ENCODE assay signal across 12 mouse cellular contexts in the genomic region with DNA sequence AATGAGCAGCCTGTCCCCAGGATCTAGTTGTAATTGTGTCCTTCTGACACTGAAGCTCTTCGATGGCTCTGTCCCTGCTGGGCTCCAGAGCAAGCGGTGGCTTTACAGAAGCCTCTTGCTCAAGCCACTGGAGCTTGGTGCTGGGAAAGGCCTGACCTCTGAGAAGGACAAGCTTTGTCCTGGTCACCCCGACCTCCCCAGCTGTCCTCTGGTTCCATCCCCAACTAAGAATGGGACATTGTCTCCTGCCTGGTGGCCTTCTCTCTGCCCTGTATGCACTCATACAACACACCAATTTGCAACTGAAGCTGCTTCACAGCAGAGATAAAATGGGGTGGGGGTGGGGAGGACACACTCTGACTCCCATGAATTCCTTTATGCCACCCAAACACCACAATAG. TPM values are rescaled to one million over a fixed set of nuclear protein-coding genes. Genes with fewer than 3 reads are reported as not detected.
DNase-seq lines count a peak whose midpoint lies in the region; ATAC-seq and TF ChIP-seq lines count a peak whose summit lies in the region.
"Had no signal": no experiment of that assay in that cellular context is flagged by ENCODE, and none has a peak within 500 bp of the region (broad histone marks: within the 10 kb centered on the region; RNA-seq: fewer than 3 reads in every experiment).

No protein-coding gene starts in this region.

- H3K4me3 ChIP-seq in lung, embryonic 16.5 days (ENCODE audit: low read length) = no peak overlapping the region
- no peak overlapping the region for H3K4me3 ChIP-seq in hindbrain, postnatal 0 days (ENCODE audit: low read length)
- H3K4me3 ChIP-seq in stomach, embryonic 15.5 days (replicated peaks) = no peak overlapping the region
- H3K4me3 ChIP-seq: liver, embryonic 13.5 days had no signal

- H3K4me2 ChIP-seq in lung, embryonic 16.5 days (ENCODE audit: low read depth, low read length) = no peak overlapping the region
- H3K4me2 ChIP-seq in hindbrain, postnatal 0 days (ENCODE audit: low read depth, low read length) = no peak overlapping the region
- no peak overlapping the region for H3K4me2 ChIP-seq in stomach, embryonic 15.5 days
- H3K4me2 ChIP-seq: liver, embryonic 13.5 days had no signal

- intact Hi-C loops in heart, postnatal 10 days (cut with DNase I) = loop anchor here (5.0 kb wide), 2 partner anchors 47 to 397 kb away; partner anchors contain the start of gene Rgma

- TF ChIP-seq CTCF in hindbrain, postnatal 0 days (IDR thresholded peaks at IDR 0.05; ENCODE audit: low read depth) = no peak

- H3K9me3 ChIP-seq in lung, embryonic 16.5 days (ENCODE audit: control insufficient read depth, low read length) = no peaks in the 10 kb centered on the region
- no peaks in the 10 kb centered on the region for H3K9me3 ChIP-seq in hindbrain, postnatal 0 days (ENCODE audit: low read length)
- no peaks in the 10 kb centered on the region for H3K9me3 ChIP-seq in stomach, embryonic 15.5 days
- H3K9me3 ChIP-seq: liver, embryonic 13.5 days had no signal

- DNase-seq in heart, adult 11 months = peak; percentile 89
- DNase-seq in heart, postnatal 10 days = no peak
- DNase-seq in lung, postnatal 4 days = no peak
- no peak for DNase-seq in hindbrain, postnatal 0 days (ENCODE audit: low spot score)
- no peak for DNase-seq in ovary, postnatal 10 days (ENCODE audit: low spot score)
- DNase-seq: liver, embryonic 13.5 days; right cerebral cortex, postnatal 25 days; thymus, postnatal 36 days had no signal

- H3K27ac ChIP-seq in lung, embryonic 16.5 days (ENCODE audit: low read length) = peak overlapping the region; percentile 28; the same call in 1 of the 2 replicates
- peak overlapping the region; percentile 46; the same call in 1 of the 2 replicates for H3K27ac ChIP-seq in hindbrain, postnatal 0 days
- peak overlapping the region; percentile 35; the same call in 1 of the 2 replicates for H3K27ac ChIP-seq in stomach, embryonic 15.5 days
- H3K27ac ChIP-seq: liver, embryonic 13.5 days had no signal

- peaks cover 25% of the 10 kb centered on the region for H3K36me3 ChIP-seq in lung, embryonic 16.5 days (ENCODE audit: control insufficient read depth, insufficient read depth, low read length)
- H3K36me3 ChIP-seq in hindbrain, postnatal 0 days (ENCODE audit: insufficient read depth, low read length) = peaks cover 25% of the 10 kb centered on the region
- peaks cover 14% of the 10 kb centered on the region for H3K36me3 ChIP-seq in stomach, embryonic 15.5 days

- H3K27me3 ChIP-seq in lung, embryonic 16.5 days (ENCODE audit: control insufficient read depth, insufficient read depth, low read depth, low read length) = no peaks in the 10 kb centered on the region
- no peaks in the 10 kb centered on the region for H3K27me3 ChIP-seq in hindbrain, postnatal 0 days (ENCODE audit: insufficient read depth, low read length)
- no peaks in the 10 kb centered on the region for H3K27me3 ChIP-seq in stomach, embryonic 15.5 days (replicated peaks)
- H3K27me3 ChIP-seq: liver, embryonic 13.5 days had no signal

- no peak overlapping the region for H3K9ac ChIP-seq in lung, embryonic 16.5 days (ENCODE audit: low read length)
- 0 out of 2 replicates have a peak overlapping the region, but pooled peaks have one; percentile 22 for H3K9ac ChIP-seq in hindbrain, postnatal 0 days (replicated peaks; ENCODE audit: low read length)
- no peak overlapping the region for H3K9ac ChIP-seq in stomach, embryonic 15.5 days
- H3K9ac ChIP-seq: liver, embryonic 13.5 days had no signal

- H3K4me1 ChIP-seq in lung, embryonic 16.5 days (replicated peaks; ENCODE audit: control insufficient read depth, insufficient read depth, low read length) = peaks cover 16% of the 10 kb centered on the region
- H3K4me1 ChIP-seq in hindbrain, postnatal 0 days (ENCODE audit: insufficient read depth, low read length) = 0 out of 2 replicates have a peak, but pooled peaks cover 7% of the 10 kb centered on the region
- peaks cover 11% of the 10 kb centered on the region for H3K4me1 ChIP-seq in stomach, embryonic 15.5 days

- WGBS in lung, embryonic 16.5 days = 62% methylated on average over 3 of the region's 3 CpGs
- WGBS in hindbrain, postnatal 0 days = 12% methylated on average over 3 of the region's 3 CpGs
- 46% methylated on average over 3 of the region's 3 CpGs for WGBS in stomach, embryonic 15.5 days

- ATAC-seq in lung, embryonic 16.5 days (ENCODE audit: low read depth) = no peak
- no peak for ATAC-seq in hindbrain, postnatal 0 days
- no peak for ATAC-seq in stomach, embryonic 15.5 days (ENCODE audit: insufficient read depth, low FRiP score, low read depth)
- no peak for ATAC-seq in granulocyte monocyte progenitor cell, adult 5-6 weeks (replicated peaks; ENCODE audit: poor library complexity, severe bottlenecking)
- ATAC-seq: activated CD4-positive, CD25-positive, alpha-beta regulatory T cell, adult 4 months had no signal

RNA-seq across cellular contexts. Expression of gene Rgma, which starts 48.9 kb away (rescaled TPM):
- total RNA-seq in heart, postnatal 10 days (2021) = 10 to 100 TPM; 40.6 to 50.4 TPM
- polyA plus RNA-seq in lung, embryonic 16.5 days (2015; fragmentation: Nextera tagmentation; extraction: Ambion mirVana) = 10.1 and 10.5 TPM in 2 replicates
- total RNA-seq in hindbrain, postnatal 0 days (2014; rRNA removed) = 139 and 147 TPM in 2 replicates
- polyA plus RNA-seq in hindbrain, postnatal 0 days (2015; fragmentation: Nextera tagmentation; extraction: Ambion mirVana) = 33.7 and 36.5 TPM in 2 replicates
- polyA plus RNA-seq in stomach, embryonic 15.5 days (2015; fragmentation: Nextera tagmentation; extraction: Ambion mirVana) = 12.1 and 14.9 TPM in 2 replicates
- total RNA-seq in granulocyte monocyte progenitor cell, adult 5-6 weeks (2014; fragmentation: Nextera tagmentation) = not detected in 2 replicates
- total RNA-seq in granulocyte monocyte progenitor cell, adult 5-6 weeks (2017) = not detected in 2 replicates
- polyA plus RNA-seq: activated CD4-positive, CD25-positive, alpha-beta regulatory T cell, adult 4 months had no signal

Comparison
In these comparisons a context has a peak if more than half of its experiments do, and no peak if none do; other contexts are left out.
1. RNA of gene Rgma, which starts 48.9 kb away (total RNA-seq): 139 to 147 TPM in hindbrain, postnatal 0 days and 40.6 to 50.4 TPM in heart, postnatal 10 days; not detected in granulocyte monocyte progenitor cell, adult 5-6 weeks; every median in the first group is over 10 times any median in the second.
2. Peak in every context shown above with its lines, with median percentiles within 50 percentile points of each other: H3K27ac ChIP-seq.